Mouse (Mus musculus): Measurements from ENCODE around the gene Anks1. TPM values are rescaled to one million over a fixed set of nuclear protein-coding genes. Genes with fewer than 3 reads are reported as not detected.

Gene Anks1
- polyA plus RNA-seq, 1 experiment from 2014 or later, result 61.0 TPM

DNA sequence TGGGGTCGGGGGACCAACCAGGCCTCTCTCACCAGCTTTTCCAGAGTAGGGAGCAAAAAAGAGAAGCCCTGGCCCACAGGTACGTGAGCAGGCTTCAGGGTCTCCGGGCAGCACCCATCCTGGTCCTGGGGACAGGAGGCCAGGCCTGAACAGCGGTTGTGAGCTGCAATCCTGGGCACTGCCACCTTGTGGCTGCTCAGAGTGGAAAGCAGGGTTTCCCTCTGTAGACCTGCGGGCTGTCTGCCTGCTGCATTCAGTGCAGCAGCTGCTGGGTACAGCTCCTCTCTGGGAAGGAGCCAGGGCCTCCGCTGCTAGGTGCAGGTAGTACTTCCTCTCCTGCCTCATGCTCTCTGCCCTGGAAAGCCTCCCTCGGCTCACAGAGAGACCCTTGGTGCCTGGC lies 152.4 kb downstream of the Anks1 start:
- no peak overlapping the region for H3K4me2 ChIP-seq
- peaks cover 43% of the 10 kb centered on the region for H3K36me3 ChIP-seq (replicated peaks)
- H3K9me3 ChIP-seq, result no peaks in the 10 kb centered on the region
- H3K27me3 ChIP-seq, result no peaks in the 10 kb centered on the region
- no peak for ATAC-seq (ENCODE audit: low FRiP score)
- H3K4me3 ChIP-seq (replicated peaks), result no peak overlapping the region
- peak overlapping the region; percentile 56; the same call in 1 of the 2 replicates for H3K27ac ChIP-seq
- H3K4me1 ChIP-seq, result peaks cover 4% of the 10 kb centered on the region; the same call in 1 of the 2 replicates
- H3K9ac ChIP-seq, result no peak overlapping the region
- 52% methylated on average over 7 of the region's 7 CpGs for WGBS

DNA sequence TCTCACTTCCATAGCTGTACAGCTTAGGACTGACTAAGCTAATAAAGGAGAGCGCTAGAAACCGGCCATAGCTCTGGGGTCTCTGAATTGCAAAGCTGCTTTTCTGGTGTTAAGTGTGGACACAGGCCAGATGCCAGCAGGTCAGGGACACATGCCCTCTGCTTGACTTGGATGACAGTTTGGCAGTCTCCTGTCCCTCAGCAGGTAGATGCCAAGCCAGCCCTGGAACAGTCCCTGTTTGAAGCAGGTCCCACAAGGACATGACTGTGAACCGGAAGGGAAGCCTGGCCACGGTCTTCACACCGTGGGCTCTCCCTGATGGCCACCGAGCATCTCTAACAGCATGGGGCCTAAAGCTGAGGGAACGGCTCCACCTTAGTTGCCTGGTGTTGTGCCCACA lies 153.6 kb downstream of the Anks1 start:
- 83% methylated on average over 7 of the region's 7 CpGs for WGBS
- Histone ChIP-seq H3K4me1 (peaks cover 4% of the 10 kb centered on the region; the same call in 1 of the 2 replicates), H3K27ac (no peak overlapping the region), H3K9ac (no peak overlapping the region), H3K4me2 (no peak overlapping the region), H3K36me3 (replicated peaks) (peaks cover 34% of the 10 kb centered on the region), H3K27me3 (no peaks in the 10 kb centered on the region), H3K4me3 (replicated peaks) (no peak overlapping the region), H3K9me3 (no peaks in the 10 kb centered on the region)
- ATAC-seq (ENCODE audit: low FRiP score), result no peak

DNA sequence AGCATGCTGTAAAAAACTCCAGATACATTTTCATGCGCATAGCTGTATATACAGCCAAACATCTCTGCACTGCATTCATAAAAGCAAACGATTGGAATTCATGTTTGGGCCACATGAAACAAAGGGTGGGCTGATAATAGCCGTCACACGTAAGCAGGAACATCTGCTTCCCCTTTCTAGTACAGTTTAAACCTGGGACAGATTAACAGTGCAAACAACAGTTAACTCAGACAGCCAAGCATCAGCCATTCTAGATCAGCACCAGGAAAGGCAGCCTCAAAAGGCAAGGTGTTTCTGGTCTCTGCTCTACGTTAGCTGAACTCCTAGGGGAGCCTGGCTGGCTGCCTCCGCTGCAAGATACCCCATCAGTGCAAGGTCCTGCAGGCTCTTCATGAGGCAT lies 154.1 kb downstream of the Anks1 start:
- Histone ChIP-seq H3K4me1 (peaks cover 4% of the 10 kb centered on the region; the same call in 1 of the 2 replicates), H3K27me3 (no peaks in the 10 kb centered on the region), H3K4me2 (no peak overlapping the region), H3K9me3 (no peaks in the 10 kb centered on the region), H3K27ac (peak overlapping the region; percentile 33; the same call in 1 of the 2 replicates), H3K4me3 (replicated peaks) (no peak overlapping the region), H3K9ac (no peak overlapping the region), H3K36me3 (replicated peaks) (peaks cover 31% of the 10 kb centered on the region)
- ATAC-seq (ENCODE audit: low FRiP score), result no peak
- 80% methylated on average over 6 of the region's 6 CpGs for WGBS

- no peaks in the 10 kb centered on the region for H3K36me3 ChIP-seq (replicated peaks)
- ATAC-seq (ENCODE audit: low FRiP score), result no peak
- H3K4me3 ChIP-seq (replicated peaks), result no peak overlapping the region
- H3K27me3 ChIP-seq, result no peaks in the 10 kb centered on the region
- WGBS, result 90% methylated on average over 4 of the region's 4 CpGs
- no peaks in the 10 kb centered on the region for H3K9me3 ChIP-seq
- no peak overlapping the region for H3K9ac ChIP-seq
- H3K4me2 ChIP-seq, result no peak overlapping the region
- H3K27ac ChIP-seq, result no peak overlapping the region
- 0 out of 2 replicates have a peak, but pooled peaks cover 4% of the 10 kb centered on the region for H3K4me1 ChIP-seq
Measured at GRCm38 (mm10) chr17:28067303-28067702, 158.2 kb downstream of the Anks1 start.

DNA sequence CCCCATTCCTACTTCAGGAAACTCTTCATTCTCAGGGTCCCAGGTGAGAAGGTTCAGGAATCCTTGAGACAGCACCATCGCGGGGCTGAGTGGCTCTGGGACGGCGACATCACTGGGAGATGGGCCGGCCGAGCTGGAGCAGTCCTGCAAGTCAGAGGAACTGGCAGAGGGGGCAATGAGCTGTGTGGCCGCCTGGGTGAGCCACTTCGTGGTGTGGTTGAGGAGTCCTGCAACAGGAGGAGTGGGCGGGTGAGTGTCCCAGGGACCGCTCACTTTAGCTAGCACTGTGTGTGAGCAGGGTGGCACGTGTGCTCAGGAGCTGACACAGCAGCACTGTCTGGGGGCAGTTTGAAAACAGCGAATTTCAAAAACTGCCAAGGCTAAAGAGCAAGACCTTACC lies 160.3 kb downstream of the Anks1 start:
- no peaks in the 10 kb centered on the region for H3K4me1 ChIP-seq
- no peak overlapping the region for H3K27ac ChIP-seq
- no peak for ATAC-seq (ENCODE audit: low FRiP score)
- no peaks in the 10 kb centered on the region for H3K36me3 ChIP-seq (replicated peaks)
- no peaks in the 10 kb centered on the region for H3K9me3 ChIP-seq
- H3K4me2 ChIP-seq, result no peak overlapping the region
- H3K4me3 ChIP-seq (replicated peaks), result no peak overlapping the region
- no peaks in the 10 kb centered on the region for H3K27me3 ChIP-seq
- no peak overlapping the region for H3K9ac ChIP-seq
- 34% methylated on average over 12 of the region's 12 CpGs for WGBS

DNA sequence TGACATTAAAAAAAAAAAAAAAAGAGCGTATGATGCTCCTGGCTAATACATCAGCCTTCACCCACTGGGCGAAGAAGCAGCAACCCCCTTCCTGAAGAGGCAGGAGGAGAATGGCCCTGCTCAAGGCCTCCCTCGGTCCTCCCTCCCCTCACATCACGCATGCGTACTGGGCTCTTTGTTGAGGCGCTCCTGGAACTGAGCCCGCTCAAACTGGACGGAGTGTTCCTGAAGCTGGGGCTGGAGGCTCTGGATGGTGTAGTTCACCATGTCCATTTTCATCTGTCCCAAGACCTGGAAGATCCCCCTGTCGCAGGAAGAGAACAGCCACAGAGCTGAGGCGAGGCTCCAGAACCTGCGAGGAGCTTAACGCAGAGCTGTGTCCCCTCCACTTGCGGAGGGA lies 161.2 kb downstream of the Anks1 start:
- H3K9me3 ChIP-seq, result no peaks in the 10 kb centered on the region
- no peak overlapping the region for H3K27ac ChIP-seq
- no peaks in the 10 kb centered on the region for H3K4me1 ChIP-seq
- ATAC-seq (ENCODE audit: low FRiP score), result no peak
- no peak overlapping the region for H3K4me2 ChIP-seq
- no peaks in the 10 kb centered on the region for H3K27me3 ChIP-seq
- no peaks in the 10 kb centered on the region for H3K36me3 ChIP-seq (replicated peaks)
- WGBS, result 81% methylated on average over 13 of the region's 13 CpGs
- H3K4me3 ChIP-seq (replicated peaks), result no peak overlapping the region
- no peak overlapping the region for H3K9ac ChIP-seq

- 0 out of 2 replicates have a peak, but pooled peaks cover 4% of the 10 kb centered on the region for H3K27me3 ChIP-seq
- ATAC-seq (ENCODE audit: low FRiP score), result no peak
Measured at GRCm38 (mm10) chr17:28072730-28073129, 163.6 kb downstream of the Anks1 start.

GRCm38 (mm10) chr17:28074486-28074885 lies 165.4 kb downstream of the Anks1 start:
- Histone ChIP-seq H3K36me3 (replicated peaks) (no peaks in the 10 kb centered on the region), H3K4me3 (replicated peaks) (no peak overlapping the region), H3K9ac (no peak overlapping the region), H3K9me3 (no peaks in the 10 kb centered on the region), H3K27ac (no peak overlapping the region), H3K27me3 (0 out of 2 replicates have a peak, but pooled peaks cover 4% of the 10 kb centered on the region), H3K4me2 (no peak overlapping the region), H3K4me1 (no peaks in the 10 kb centered on the region)
- 79% methylated on average over 7 of the region's 7 CpGs for WGBS
- ATAC-seq (ENCODE audit: low FRiP score), result no peak

More at GRCm38 (mm10) chr17:28072730-28073129, 163.6 kb downstream of the Anks1 start:
- H3K4me2 ChIP-seq, result no peak overlapping the region
- H3K4me3 ChIP-seq (replicated peaks), result no peak overlapping the region
- no peak overlapping the region for H3K27ac ChIP-seq
- 69% methylated on average over 2 of the region's 2 CpGs for WGBS
- no peak overlapping the region for H3K9ac ChIP-seq
- no peaks in the 10 kb centered on the region for H3K9me3 ChIP-seq
- no peaks in the 10 kb centered on the region for H3K36me3 ChIP-seq (replicated peaks)
- no peaks in the 10 kb centered on the region for H3K4me1 ChIP-seq

- H3K9me3 ChIP-seq, result no peaks in the 10 kb centered on the region
- H3K4me1 ChIP-seq, result peaks cover 11% of the 10 kb centered on the region
- no peaks in the 10 kb centered on the region for H3K36me3 ChIP-seq (replicated peaks)
- no peak overlapping the region for H3K9ac ChIP-seq
- no peak overlapping the region for H3K4me3 ChIP-seq (replicated peaks)
- H3K4me2 ChIP-seq, result no peak overlapping the region
- WGBS, result 87% methylated on average over 9 of the region's 9 CpGs
- no peak overlapping the region for H3K27ac ChIP-seq
- peaks cover 23% of the 10 kb centered on the region for H3K27me3 ChIP-seq
- ATAC-seq (ENCODE audit: low FRiP score), result no peak
Measured at GRCm38 (mm10) chr17:28078028-28078427, 168.9 kb downstream of the Anks1 start.

DNA sequence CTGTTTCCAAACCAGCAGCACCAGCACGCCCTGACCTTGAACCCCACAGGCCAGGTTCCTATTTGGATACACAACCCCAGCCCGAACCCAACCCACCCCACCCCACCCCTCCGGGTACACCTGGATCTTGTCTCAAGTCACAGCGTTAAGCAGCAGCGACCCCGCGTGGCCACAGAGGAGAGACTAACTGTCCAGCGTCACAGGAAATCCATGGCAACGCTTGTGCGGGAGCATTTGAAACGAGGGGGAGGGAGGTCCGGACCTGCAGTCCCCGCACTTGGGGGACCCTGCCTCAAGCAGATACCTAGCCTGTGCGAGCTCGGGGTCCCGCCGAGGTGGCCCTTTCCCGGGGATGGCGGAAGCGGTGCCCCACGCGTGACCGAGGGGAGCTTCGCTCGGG lies 170.5 kb downstream of the Anks1 start:
- peak; percentile 43 for ATAC-seq (ENCODE audit: low FRiP score)
- no peaks in the 10 kb centered on the region for H3K9me3 ChIP-seq
- peaks cover 19% of the 10 kb centered on the region for H3K4me1 ChIP-seq
- H3K4me2 ChIP-seq, result peak overlapping the region; percentile 99
- WGBS, result 1% methylated on average over 25 of the region's 25 CpGs
- no peak overlapping the region for H3K27ac ChIP-seq
- no peaks in the 10 kb centered on the region for H3K36me3 ChIP-seq (replicated peaks)
- peak overlapping the region; percentile 68 for H3K9ac ChIP-seq
- H3K4me3 ChIP-seq (replicated peaks), result peak overlapping the region; percentile 64
- peaks cover 37% of the 10 kb centered on the region for H3K27me3 ChIP-seq

GRCm38 (mm10) chr17:28080045-28080816 lies 171.1 kb downstream of the Anks1 start, which contains the start of gene Tcp11:
TSS of gene Tcp11 (minus strand) at chr17:28080639.
- H3K36me3 ChIP-seq (replicated peaks), result no peaks in the 10 kb centered on the region

DNA sequence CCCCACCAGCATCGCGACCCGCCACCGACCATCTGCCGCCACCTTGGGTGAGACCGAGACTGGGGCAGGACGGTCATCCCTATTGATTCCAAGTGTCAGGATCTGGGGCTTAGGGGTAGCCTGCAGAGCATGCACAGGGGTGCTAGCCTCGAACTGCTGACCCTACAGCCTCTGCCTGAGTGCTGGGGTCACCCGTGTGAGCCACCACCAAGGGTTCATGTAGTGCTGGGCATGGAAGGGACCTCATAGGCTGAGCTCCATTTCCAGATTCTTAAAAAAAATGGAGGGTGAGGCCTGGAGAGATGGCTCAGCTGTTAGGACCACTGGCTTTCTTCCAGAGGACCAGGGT lies 171.7 kb downstream of the Anks1 start:
- Histone ChIP-seq H3K27ac (no peak overlapping the region), H3K4me3 (replicated peaks) (peak overlapping the region; percentile 64), H3K4me2 (peak overlapping the region; percentile 99), H3K9ac (no peak overlapping the region), H3K36me3 (replicated peaks) (no peaks in the 10 kb centered on the region), H3K4me1 (peaks cover 30% of the 10 kb centered on the region), H3K27me3 (peaks cover 36% of the 10 kb centered on the region), H3K9me3 (no peaks in the 10 kb centered on the region)
- 9% methylated on average over 9 of the region's 9 CpGs for WGBS
- ATAC-seq (ENCODE audit: low FRiP score), result no peak

More at GRCm38 (mm10) chr17:28080045-28080816, 171.1 kb downstream of the Anks1 start, which contains the start of gene Tcp11:
- peak; percentile 90 for ATAC-seq (ENCODE audit: low FRiP score)
- Histone ChIP-seq H3K9me3 (no peaks in the 10 kb centered on the region), H3K4me1 (peaks cover 24% of the 10 kb centered on the region), H3K27me3 (peaks cover 38% of the 10 kb centered on the region), H3K4me2 (peak within 1 kb of the TSS; percentile 99), H3K4me3 (replicated peaks) (peak within 1 kb of the TSS; percentile 64), H3K9ac (peak within 1 kb of the TSS; percentile 68), H3K27ac (no peak within 1 kb of the TSS)
- WGBS, result 1% methylated on average over 53 of the region's 57 CpGs

- Histone ChIP-seq H3K27me3 (peaks cover 34% of the 10 kb centered on the region), H3K4me1 (peaks cover 35% of the 10 kb centered on the region), H3K4me3 (replicated peaks) (no peak overlapping the region), H3K9me3 (no peaks in the 10 kb centered on the region), H3K36me3 (replicated peaks) (no peaks in the 10 kb centered on the region), H3K4me2 (no peak overlapping the region), H3K27ac (no peak overlapping the region), H3K9ac (no peak overlapping the region)
- WGBS, result 48% methylated on average over 9 of the region's 9 CpGs
- no peak for ATAC-seq (ENCODE audit: low FRiP score)
Measured at GRCm38 (mm10) chr17:28081385-28081784, 172.3 kb downstream of the Anks1 start.

Data from forebrain, embryonic 12.5 days (tissue).